Mouse (Mus musculus): ENCODE results near the gene H1fx. TPM values are rescaled to one million over a fixed set of nuclear protein-coding genes. Genes with fewer than 3 reads are reported as not detected.

The H1fx gene
- total RNA-seq (2023), result 1 to 10 TPM in 1 of 2 experiments, under 1 TPM in 1; 0.77 to 1.7 TPM

GRCm38 (mm10) chr6:87981547-87982256 is at the start of gene H1fx:
TSS of gene H1fx (minus strand) at chr6:87981637.

Other genes with a start within 250 kb of the H1fx start
- not detected for gene Gp9, start 203.6 kb downstream of the H1fx start, total RNA-seq (2023)
- 10 to 100 TPM; 52.1 to 62.9 TPM for gene Rab43, start 169.5 kb downstream of the H1fx start, total RNA-seq (2023)
- 1 to 10 TPM; 2.7 to 4.4 TPM for gene Gm45140, start 145.8 kb downstream of the H1fx start, total RNA-seq (2023)
- gene Isy1, start 142.8 kb downstream of the H1fx start, total RNA-seq (2023), result 10 to 100 TPM; 93.5 to 99.4 TPM
- gene Cnbp, start 130.5 kb downstream of the H1fx start, total RNA-seq (2023), result 100 to 1,000 TPM; 581 to 583 TPM
- 100 to 1,000 TPM; 149 to 152 TPM for gene Copg1, start 93.8 kb downstream of the H1fx start, total RNA-seq (2023)
- 100 to 1,000 TPM in 1 of 2 experiments, 10 to 100 TPM in 1; 97.8 to 121 TPM for gene Hmces, start 67.7 kb downstream of the H1fx start, total RNA-seq (2023)
- 100 to 1,000 TPM; 162 to 168 TPM for gene Rab7, start 63.6 kb upstream of the H1fx start, total RNA-seq (2023)
- 100 to 1,000 TPM; 133 to 137 TPM for gene Rpn1, start 102.8 kb upstream of the H1fx start, total RNA-seq (2023)
- gene Gata2, start 212.3 kb upstream of the H1fx start, total RNA-seq (2023), result 1 to 10 TPM in 1 of 2 experiments, under 1 TPM in 1; 0.41 to 1.3 TPM
- not detected for gene Dnajb8, start 240.6 kb upstream of the H1fx start, total RNA-seq (2023)

All from B cell, adult 67 days (primary cell).